Mouse (Mus musculus): Measurements from ENCODE around the gene Sik1. TPM values are rescaled to one million over a fixed set of nuclear protein-coding genes. Genes with fewer than 3 reads are reported as not detected.

The Sik1 gene
- polyA plus RNA-seq, 1 experiment from 2014 or later = 7.0 TPM

GRCm38 (mm10) chr17:31861661-31862060 lies 6.1 kb upstream of the Sik1 start:
- Histone ChIP-seq H3K27ac (no peak overlapping the region), H3K36me3 (no peaks in the 10 kb centered on the region), H3K27me3 (replicated peaks) (no peaks in the 10 kb centered on the region; the same call in 1 of the 2 replicates), H3K9me3 (replicated peaks) (no peaks in the 10 kb centered on the region), H3K4me2 (no peak overlapping the region), H3K4me3 (no peak overlapping the region), H3K4me1 (peaks cover 9% of the 10 kb centered on the region), H3K9ac (no peak overlapping the region)
- WGBS (ENCODE audit: insufficient replicate concordance) = 74% methylated on average over 5 of the region's 5 CpGs
- ATAC-seq = no peak

GRCm38 (mm10) chr17:31860856-31861255 lies 5.3 kb upstream of the Sik1 start:
- H3K9ac ChIP-seq = no peak overlapping the region
- no peaks in the 10 kb centered on the region for H3K36me3 ChIP-seq
- no peak overlapping the region for H3K4me2 ChIP-seq
- WGBS (ENCODE audit: insufficient replicate concordance) = 84% methylated on average over 8 of the region's 8 CpGs
- H3K4me3 ChIP-seq = no peak overlapping the region
- H3K27me3 ChIP-seq (replicated peaks) = no peaks in the 10 kb centered on the region; the same call in 1 of the 2 replicates
- ATAC-seq = no peak
- H3K9me3 ChIP-seq (replicated peaks) = no peaks in the 10 kb centered on the region
- peaks cover 17% of the 10 kb centered on the region for H3K4me1 ChIP-seq
- no peak overlapping the region for H3K27ac ChIP-seq

GRCm38 (mm10) chr17:31859367-31859766 lies 3.8 kb upstream of the Sik1 start:
- H3K27ac ChIP-seq = no peak overlapping the region
- H3K4me2 ChIP-seq = no peak overlapping the region
- no peaks in the 10 kb centered on the region for H3K36me3 ChIP-seq
- no peak overlapping the region for H3K4me3 ChIP-seq
- WGBS (ENCODE audit: insufficient replicate concordance) = 39% methylated on average over 2 of the region's 2 CpGs
- peaks cover 8% of the 10 kb centered on the region; the same call in 1 of the 2 replicates for H3K27me3 ChIP-seq (replicated peaks)
- ATAC-seq = no peak
- no peaks in the 10 kb centered on the region for H3K9me3 ChIP-seq (replicated peaks)
- H3K9ac ChIP-seq = no peak overlapping the region
- peaks cover 30% of the 10 kb centered on the region for H3K4me1 ChIP-seq

- Histone ChIP-seq H3K27me3 (replicated peaks) (peaks cover 8% of the 10 kb centered on the region; the same call in 1 of the 2 replicates), H3K27ac (no peak overlapping the region), H3K9me3 (replicated peaks) (no peaks in the 10 kb centered on the region), H3K36me3 (no peaks in the 10 kb centered on the region), H3K9ac (no peak overlapping the region), H3K4me1 (peaks cover 34% of the 10 kb centered on the region), H3K4me2 (no peak overlapping the region), H3K4me3 (no peak overlapping the region)
- 77% methylated on average over 2 of the region's 2 CpGs for WGBS (ENCODE audit: insufficient replicate concordance)
- ATAC-seq = no peak
Measured at GRCm38 (mm10) chr17:31858786-31859185, 3.2 kb upstream of the Sik1 start.

- no peaks in the 10 kb centered on the region for H3K9me3 ChIP-seq (replicated peaks)
- no peaks in the 10 kb centered on the region; the same call in 1 of the 2 replicates for H3K36me3 ChIP-seq
- 89% methylated on average over 3 of the region's 3 CpGs for WGBS (ENCODE audit: insufficient replicate concordance)
- no peak overlapping the region for H3K4me3 ChIP-seq
- H3K4me1 ChIP-seq = peaks cover 42% of the 10 kb centered on the region
- ATAC-seq = no peak
- H3K27ac ChIP-seq = no peak overlapping the region
- peaks cover 8% of the 10 kb centered on the region; the same call in 1 of the 2 replicates for H3K27me3 ChIP-seq (replicated peaks)
- no peak overlapping the region for H3K9ac ChIP-seq
- H3K4me2 ChIP-seq = no peak overlapping the region
Measured at GRCm38 (mm10) chr17:31857903-31858426, 2.4 kb upstream of the Sik1 start.

- peaks cover 8% of the 10 kb centered on the region; the same call in 1 of the 2 replicates for H3K27me3 ChIP-seq (replicated peaks)
- H3K4me2 ChIP-seq = no peak overlapping the region
- H3K36me3 ChIP-seq = peaks cover 3% of the 10 kb centered on the region
- H3K4me1 ChIP-seq = peaks cover 48% of the 10 kb centered on the region
- no peak overlapping the region for H3K4me3 ChIP-seq
- peak overlapping the region; percentile 72; the same call in 1 of the 2 replicates for H3K27ac ChIP-seq
- H3K9me3 ChIP-seq (replicated peaks) = no peaks in the 10 kb centered on the region
- no peak overlapping the region for H3K9ac ChIP-seq
- whole genome bisulfite sequencing (ENCODE audit: insufficient replicate concordance) = 76% methylated on average over 4 of the region's 4 CpGs
- no peak for ATAC-seq
Measured at GRCm38 (mm10) chr17:31857251-31857650, 1.6 kb upstream of the Sik1 start.

GRCm38 (mm10) chr17:31856519-31857160 lies 1.0 kb upstream of the Sik1 start:
- peaks cover 3% of the 10 kb centered on the region for H3K36me3 ChIP-seq
- peak overlapping the region; percentile 72 for H3K27ac ChIP-seq
- peak overlapping the region; percentile 99 for H3K4me2 ChIP-seq
- 50% methylated on average over 17 of the region's 17 CpGs for WGBS (ENCODE audit: insufficient replicate concordance)
- peak overlapping the region; percentile 78 for H3K4me3 ChIP-seq
- H3K9me3 ChIP-seq (replicated peaks) = no peaks in the 10 kb centered on the region
- peaks cover 51% of the 10 kb centered on the region for H3K4me1 ChIP-seq
- peak overlapping the region; percentile 67; the same call in 1 of the 2 replicates for H3K9ac ChIP-seq
- ATAC-seq = 0 out of 2 replicates have a peak, but pooled peaks have one; percentile 15
- peaks cover 8% of the 10 kb centered on the region; the same call in 1 of the 2 replicates for H3K27me3 ChIP-seq (replicated peaks)

GRCm38 (mm10) chr17:31854770-31855596 lies 621 bp downstream of the Sik1 start:
- Histone ChIP-seq H3K9me3 (replicated peaks) (no peaks in the 10 kb centered on the region), H3K9ac (peak overlapping the region; percentile 89), H3K4me1 (peaks cover 53% of the 10 kb centered on the region), H3K4me3 (peak overlapping the region; percentile 78), H3K27me3 (replicated peaks) (peaks cover 8% of the 10 kb centered on the region; the same call in 1 of the 2 replicates), H3K36me3 (peaks cover 18% of the 10 kb centered on the region), H3K4me2 (peak overlapping the region; percentile 99), H3K27ac (peak overlapping the region; percentile 64)
- under 1% methylated on average over 71 of the region's 73 CpGs for WGBS (ENCODE audit: insufficient replicate concordance)
- peak; percentile 42 for ATAC-seq

GRCm38 (mm10) chr17:31853448-31854188 lies 2.0 kb downstream of the Sik1 start:
- ATAC-seq = no peak
- no peaks in the 10 kb centered on the region for H3K9me3 ChIP-seq (replicated peaks)
- peaks cover 32% of the 10 kb centered on the region for H3K36me3 ChIP-seq
- H3K27ac ChIP-seq = 0 out of 2 replicates have a peak overlapping the region, but pooled peaks have one; percentile 1
- H3K4me1 ChIP-seq = peaks cover 53% of the 10 kb centered on the region
- 33% methylated on average over 17 of the region's 17 CpGs for WGBS (ENCODE audit: insufficient replicate concordance)
- H3K4me3 ChIP-seq = no peak overlapping the region; the same call in 1 of the 2 replicates
- no peak overlapping the region; the same call in 1 of the 2 replicates for H3K9ac ChIP-seq
- peak overlapping the region; percentile 99 for H3K4me2 ChIP-seq
- H3K27me3 ChIP-seq (replicated peaks) = peaks cover 8% of the 10 kb centered on the region; the same call in 1 of the 2 replicates

- Histone ChIP-seq H3K9me3 (replicated peaks) (no peaks in the 10 kb centered on the region), H3K27me3 (replicated peaks) (peaks cover 8% of the 10 kb centered on the region; the same call in 1 of the 2 replicates), H3K4me3 (peak overlapping the region; percentile 6; the same call in 1 of the 2 replicates), H3K9ac (no peak overlapping the region), H3K27ac (0 out of 2 replicates have a peak overlapping the region, but pooled peaks have one; percentile 1), H3K36me3 (peaks cover 39% of the 10 kb centered on the region), H3K4me1 (peaks cover 53% of the 10 kb centered on the region), H3K4me2 (peak overlapping the region; percentile 99)
- 50% methylated on average over 12 of the region's 12 CpGs for WGBS (ENCODE audit: insufficient replicate concordance)
- no peak for ATAC-seq
Measured at GRCm38 (mm10) chr17:31852782-31853447, 2.7 kb downstream of the Sik1 start.
